Mouse (Mus musculus) kidney, adult 2 months (tissue): ENCODE measurements at regions not wholly inside any gene's neighbourhood (a gene's known extent, or its start where the extent isn't known, plus 50 kb on each side); places are given as distances from the start of the nearest gene placed in this dataset.

Experiments
- CTCF ChIP-seq: fragments of 200-500 bp; conservative IDR thresholded peaks from 2 replicates; pipeline ENCODE4 v1.5.1; 2011; ENCODE audit warnings: low read depth, mild to moderate bottlenecking, control low read depth, low read length, moderate library complexity, mixed read lengths; ENCODE audit not compliant: insufficient read depth, insufficient read length
- POLR2A ChIP-seq: fragments of 200-500 bp; IDR thresholded peaks from one replicate; pipeline ENCODE4 v1.6.1; 2011; ENCODE audit warnings: low read depth, low read length, control low read depth

DNA sequence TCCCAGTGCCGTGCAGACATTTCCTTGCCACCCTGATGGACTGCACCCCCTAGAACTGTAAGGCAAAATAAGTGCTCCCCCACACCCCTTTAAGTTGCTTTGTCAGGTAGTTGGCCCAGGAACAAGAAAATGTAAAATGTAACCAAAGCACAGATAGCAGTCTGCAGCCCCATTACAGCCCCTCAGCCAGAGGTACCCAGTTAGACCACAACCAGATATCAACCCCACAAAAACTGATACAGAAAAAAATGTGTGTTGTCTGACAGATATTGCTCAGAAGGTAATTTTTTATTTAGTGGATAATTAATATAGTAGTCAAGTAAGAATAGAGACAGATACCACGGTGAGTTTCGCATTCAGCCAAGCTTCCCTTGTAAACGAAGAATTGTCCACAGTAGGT lies 133.5 kb upstream of the Sesn3 start:
- no peak for TF ChIP-seq POLR2A
- TF ChIP-seq CTCF = no peak
